Mouse (Mus musculus) E14TG2a.4 (cell line): ENCODE results near the gene Gm10985.

ENCODE experiments used
- H3K27me3 ChIP-seq: 2 replicates; pipeline ENCODE4 v1.6.1; 2014; ENCODE audit warnings: low read length, control low read depth; ENCODE audit not compliant: insufficient read depth
- H3K36me3 ChIP-seq: 2 replicates; pipeline ENCODE4 v1.6.1; 2014; ENCODE audit warnings: low read length, control low read depth; ENCODE audit not compliant: insufficient read depth
- H3K4me1 ChIP-seq: replicated peaks from 2 replicates; pipeline ENCODE4 v1.6.1; 2014; ENCODE audit warnings: low read depth, low read length, control low read depth
- H3K4me3 ChIP-seq: replicated peaks from 2 replicates; pipeline ENCODE4 v1.5.1; 2014; ENCODE audit warnings: mild to moderate bottlenecking, low read length
- H3K9me3 ChIP-seq: 2 replicates; pipeline ENCODE4 v1.6.1; 2014; ENCODE audit warnings: low read length, control low read depth
- CTCF ChIP-seq: conservative IDR thresholded peaks from 2 replicates; pipeline ENCODE4 v1.5.1; 2014; ENCODE audit warnings: low read length
- NANOG ChIP-seq: IDR thresholded peaks from 2 replicates; pipeline ENCODE4 v1.6.1; 2014; ENCODE audit warnings: borderline replicate concordance, low read length, mixed read lengths
- POU5F1 ChIP-seq: IDR thresholded peaks from 2 replicates; pipeline ENCODE4 v1.6.1; 2014; ENCODE audit warnings: low read length, borderline replicate concordance

The Gm10985 gene

GRCm38 (mm10) chr3:53854261-53854660, 9.4 kb downstream of the Gm10985 start:
- H3K9me3 ChIP-seq: no peaks in the 10 kb centered on the region
- TF ChIP-seq NANOG (no peak), CTCF (no peak), POU5F1 (no peak)
- no peak overlapping the region for H3K4me3 ChIP-seq
- no peaks in the 10 kb centered on the region for H3K4me1 ChIP-seq
- H3K36me3 ChIP-seq: peaks cover 29% of the 10 kb centered on the region
- H3K27me3 ChIP-seq: peaks cover 2% of the 10 kb centered on the region; the same call in 1 of the 2 replicates

- H3K27me3 ChIP-seq: no peaks in the 10 kb centered on the region
- H3K4me3 ChIP-seq: no peak overlapping the region
- H3K36me3 ChIP-seq: peaks cover 35% of the 10 kb centered on the region
- no peaks in the 10 kb centered on the region for H3K9me3 ChIP-seq
- no peak for TF ChIP-seq POU5F1
- no peak for TF ChIP-seq CTCF
- no peak for TF ChIP-seq NANOG
- no peaks in the 10 kb centered on the region for H3K4me1 ChIP-seq
Measured at GRCm38 (mm10) chr3:53854831-53855230, 9.9 kb downstream of the Gm10985 start.

- Histone ChIP-seq H3K4me3 (peak within 1 kb of the TSS; percentile 99), H3K4me1 (peaks cover 21% of the 10 kb centered on the region), H3K27me3 (peaks cover 9% of the 10 kb centered on the region; the same call in 1 of the 2 replicates), H3K9me3 (no peaks in the 10 kb centered on the region), H3K36me3 (peaks cover 32% of the 10 kb centered on the region)
- no peak for TF ChIP-seq CTCF
- TF ChIP-seq POU5F1: no peak
- TF ChIP-seq NANOG: no peak
Measured at GRCm38 (mm10) chr3:53863383-53864220, 18.7 kb downstream of the Gm10985 start, which contains the start of gene Ufm1. Ufm1 (minus strand) TSS chr3:53863830.

GRCm38 (mm10) chr3:53868212-53868611, 23.3 kb downstream of the Gm10985 start:
- no peak for TF ChIP-seq CTCF
- TF ChIP-seq POU5F1: no peak
- Histone ChIP-seq H3K4me1 (peaks cover 48% of the 10 kb centered on the region), H3K9me3 (no peaks in the 10 kb centered on the region), H3K36me3 (no peaks in the 10 kb centered on the region), H3K4me3 (no peak overlapping the region), H3K27me3 (peaks cover 27% of the 10 kb centered on the region)

- Histone ChIP-seq H3K4me1 (peaks cover 48% of the 10 kb centered on the region), H3K4me3 (no peak overlapping the region)
Measured at GRCm38 (mm10) chr3:53869263-53869662, 24.4 kb downstream of the Gm10985 start.

GRCm38 (mm10) chr3:53870482-53870881, 25.6 kb downstream of the Gm10985 start:
- no peaks in the 10 kb centered on the region for H3K9me3 ChIP-seq
- TF ChIP-seq NANOG (no peak), POU5F1 (no peak), CTCF (no peak)

More at GRCm38 (mm10) chr3:53869263-53869662, 24.4 kb downstream of the Gm10985 start:
- no peaks in the 10 kb centered on the region for H3K36me3 ChIP-seq
- peak; percentile 67; the same call in 1 of the 2 replicates for TF ChIP-seq NANOG
- TF ChIP-seq POU5F1: no peak
- no peak for TF ChIP-seq CTCF
- H3K9me3 ChIP-seq: no peaks in the 10 kb centered on the region
- peaks cover 28% of the 10 kb centered on the region for H3K27me3 ChIP-seq

GRCm38 (mm10) chr3:53871596-53871995, 26.7 kb downstream of the Gm10985 start:
- H3K4me1 ChIP-seq: peaks cover 48% of the 10 kb centered on the region
- peaks cover 28% of the 10 kb centered on the region for H3K27me3 ChIP-seq
- no peaks in the 10 kb centered on the region for H3K36me3 ChIP-seq
- H3K9me3 ChIP-seq: no peaks in the 10 kb centered on the region
- TF ChIP-seq POU5F1 (no peak), CTCF (no peak), NANOG (no peak)
- H3K4me3 ChIP-seq: no peak overlapping the region

More at GRCm38 (mm10) chr3:53870482-53870881, 25.6 kb downstream of the Gm10985 start:
- no peak overlapping the region for H3K4me3 ChIP-seq
- H3K36me3 ChIP-seq: no peaks in the 10 kb centered on the region
- peaks cover 48% of the 10 kb centered on the region for H3K4me1 ChIP-seq
- H3K27me3 ChIP-seq: peaks cover 28% of the 10 kb centered on the region

- no peaks in the 10 kb centered on the region for H3K36me3 ChIP-seq
- H3K9me3 ChIP-seq: peaks cover 22% of the 10 kb centered on the region
- H3K4me1 ChIP-seq: 0 out of 2 replicates have a peak, but pooled peaks cover 4% of the 10 kb centered on the region
- no peak overlapping the region for H3K4me3 ChIP-seq
- TF ChIP-seq NANOG: no peak
- no peak for TF ChIP-seq POU5F1
- TF ChIP-seq CTCF: no peak
- no peaks in the 10 kb centered on the region for H3K27me3 ChIP-seq
Measured at GRCm38 (mm10) chr3:53890619-53891540, 46.0 kb downstream of the Gm10985 start.
